Mouse (Mus musculus): ENCODE data around the gene Srrd.

- TF ChIP-seq CTCF (IDR thresholded peaks at IDR 0.05; ENCODE audit: control insufficient read depth, insufficient read depth, insufficient replicate concordance, low read depth, low read length) (no peak), POLR2A (IDR thresholded peaks at IDR 0.05; ENCODE audit: control insufficient read depth, low read depth, low read length) (no peak)
Observed at GRCm38 (mm10) chr5:112391676-112392323, 49.0 kb upstream of the Srrd start.

Data from testis, adult 2 months (tissue).